Mouse (Mus musculus) lung, adult 2 months (tissue): ENCODE data around the gene Kit.

Experiments used
- CTCF ChIP-seq: fragments of 200-500 bp; IDR thresholded peaks from 2 replicates; pipeline ENCODE4 v1.5.1; 2011; ENCODE audit warnings: mild to moderate bottlenecking, low read length, control low read depth; ENCODE audit not compliant: insufficient read depth
- POLR2A ChIP-seq: fragments of 200-500 bp; IDR thresholded peaks from 2 replicates; pipeline ENCODE4 v1.6.1; 2011; ENCODE audit warnings: low read depth, mild to moderate bottlenecking, control low read depth, low read length, borderline replicate concordance; ENCODE audit errors: extremely low read depth

- TF ChIP-seq CTCF (no peak), POLR2A (no peak)
Measured at GRCm38 (mm10) chr5:75701662-75702061, 126.9 kb downstream of the Kit start.
